Mouse (Mus musculus) cerebellum, adult 2 months (tissue): ENCODE data around the gene Borcs6.

ENCODE experiments used
- CTCF ChIP-seq: fragments of 200-500 bp; IDR thresholded peaks from 2 replicates; pipeline ENCODE4 v1.5.1; 2011; ENCODE audit warnings: low read depth, mild to moderate bottlenecking, control low read depth, low read length, moderate library complexity, borderline replicate concordance; ENCODE audit not compliant: insufficient read depth
- POLR2A ChIP-seq: fragments of 200-500 bp; IDR thresholded peaks from 2 replicates; pipeline ENCODE4 v1.6.1; 2011; ENCODE audit warnings: low read length, control low read depth, borderline replicate concordance; ENCODE audit not compliant: insufficient read depth

DNA sequence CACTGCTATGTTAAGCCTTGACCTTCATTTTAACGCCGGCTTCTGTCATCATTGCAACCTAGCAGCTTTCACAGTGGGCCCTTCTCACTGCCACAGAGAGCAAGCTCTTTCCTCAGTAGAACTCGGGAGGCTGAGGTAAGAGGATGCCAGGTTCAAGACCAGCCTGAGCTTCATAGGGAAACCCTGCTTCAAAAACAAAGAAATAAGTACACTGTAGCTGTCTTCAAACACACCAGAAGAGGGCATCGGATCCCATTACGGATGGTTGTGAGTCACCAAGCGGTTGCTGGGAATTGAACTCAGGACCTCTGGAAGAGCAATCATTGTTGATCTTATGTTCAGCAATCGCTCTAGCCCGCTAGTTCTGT lies 21.3 kb downstream of the Borcs6 start:
- TF ChIP-seq POLR2A (no peak), CTCF (no peak)
